Mouse (Mus musculus) CH12.LX (cell line): Measurements from ENCODE around the gene Dlx4.

ENCODE experiments used
- CTCF ChIP-seq, 2 experiments: IDR thresholded peaks in 1 of 2; conservative IDR thresholded peaks in 1 of 2; 2 replicates each; pipeline ENCODE4 v1.5.1; 2011 to 2012; ENCODE audit warnings: low read depth in 2 of 2, low read length in 2 of 2, improper control_type of control experiment in 1 of 2, inconsistent platforms in 1 of 2, mild to moderate bottlenecking in 1 of 2, moderate library complexity in 1 of 2
- EP300 ChIP-seq: IDR thresholded peaks from 2 replicates; pipeline ENCODE4 v1.6.1; 2011; ENCODE audit warnings: low read length, improper control_type of control experiment
- MXI1 ChIP-seq: IDR thresholded peaks from 2 replicates; pipeline ENCODE4 v1.6.1; 2011; ENCODE audit warnings: mild to moderate bottlenecking, low read depth, low read length, improper control_type of control experiment
- POLR2A ChIP-seq: IDR thresholded peaks from 2 replicates; pipeline ENCODE4 v1.6.1; 2011; ENCODE audit warnings: low read depth, mild to moderate bottlenecking, improper control_type of control experiment, low read length
- POLR2AphosphoS2 ChIP-seq: IDR thresholded peaks from 2 replicates; pipeline ENCODE4 v1.6.1; 2011; ENCODE audit warnings: low read depth, low read length, improper control_type of control experiment
- UBTF ChIP-seq: IDR thresholded peaks from 2 replicates; pipeline ENCODE4 v1.6.1; 2012; ENCODE audit warnings: low read depth, mild to moderate bottlenecking, inconsistent platforms, low read length, improper control_type of control experiment, moderate library complexity
- USF1 ChIP-seq: IDR thresholded peaks from 2 replicates; pipeline ENCODE4 v1.6.1; 2014; ENCODE audit warnings: low read depth, mild to moderate bottlenecking, inconsistent platforms, low read length, improper control_type of control experiment
- ZNF384 ChIP-seq: IDR thresholded peaks from 2 replicates; pipeline ENCODE4 v1.6.1; 2012; ENCODE audit warnings: low read depth, low read length, improper control_type of control experiment, inconsistent platforms

DNA sequence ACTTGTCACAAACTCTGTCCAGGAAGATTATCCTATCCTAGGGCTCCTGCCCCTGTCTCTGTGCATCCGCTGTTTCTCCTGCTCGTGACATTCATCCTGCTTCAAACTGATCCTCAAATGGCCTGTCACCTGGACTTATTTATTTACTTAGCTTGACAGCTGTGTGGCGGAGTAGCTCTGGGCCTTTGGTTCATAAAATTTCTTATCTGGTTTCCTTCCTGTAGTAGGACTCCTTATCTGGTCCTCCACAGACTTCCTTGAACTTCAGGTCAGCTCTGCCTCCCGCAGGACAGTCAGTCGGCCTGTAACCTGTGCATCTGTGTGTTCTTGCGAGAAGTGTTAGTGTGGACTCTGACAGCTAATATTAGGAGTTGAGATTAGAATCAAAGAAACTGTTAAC is 41.8 kb downstream of the Dlx4 start:
- TF ChIP-seq CTCF (conservative IDR thresholded peaks at IDR 0.05 in 1 of 2, IDR thresholded peaks at IDR 0.05 in 1 of 2; ENCODE audit: low read depth in 2 of 2, low read length in 2 of 2) (peak in 1 of 2 experiments; percentile 23; a peak in 1 of 4 replicates), ZNF384 (no peak), UBTF (no peak), EP300 (no peak), POLR2AphosphoS2 (no peak), MXI1 (no peak), POLR2A (no peak), USF1 (no peak)
